Mouse (Mus musculus): ENCODE measurements around the gene Macrod1. TPM values are rescaled to one million over a fixed set of nuclear protein-coding genes. Genes with fewer than 3 reads are reported as not detected.
A peak's percentile ranks its signal among the peaks of the same experiment; 100 is the strongest.
"Not testable (repeated sequence)": the region's sequence is repeated elsewhere in the genome, so short reads cannot be mapped to it uniquely, and the experiment has no call there.

Macrod1 gene
- total and polyA plus RNA-seq, 2 experiments from 2014 or later = 4.8 to 6.7 TPM

DNA sequence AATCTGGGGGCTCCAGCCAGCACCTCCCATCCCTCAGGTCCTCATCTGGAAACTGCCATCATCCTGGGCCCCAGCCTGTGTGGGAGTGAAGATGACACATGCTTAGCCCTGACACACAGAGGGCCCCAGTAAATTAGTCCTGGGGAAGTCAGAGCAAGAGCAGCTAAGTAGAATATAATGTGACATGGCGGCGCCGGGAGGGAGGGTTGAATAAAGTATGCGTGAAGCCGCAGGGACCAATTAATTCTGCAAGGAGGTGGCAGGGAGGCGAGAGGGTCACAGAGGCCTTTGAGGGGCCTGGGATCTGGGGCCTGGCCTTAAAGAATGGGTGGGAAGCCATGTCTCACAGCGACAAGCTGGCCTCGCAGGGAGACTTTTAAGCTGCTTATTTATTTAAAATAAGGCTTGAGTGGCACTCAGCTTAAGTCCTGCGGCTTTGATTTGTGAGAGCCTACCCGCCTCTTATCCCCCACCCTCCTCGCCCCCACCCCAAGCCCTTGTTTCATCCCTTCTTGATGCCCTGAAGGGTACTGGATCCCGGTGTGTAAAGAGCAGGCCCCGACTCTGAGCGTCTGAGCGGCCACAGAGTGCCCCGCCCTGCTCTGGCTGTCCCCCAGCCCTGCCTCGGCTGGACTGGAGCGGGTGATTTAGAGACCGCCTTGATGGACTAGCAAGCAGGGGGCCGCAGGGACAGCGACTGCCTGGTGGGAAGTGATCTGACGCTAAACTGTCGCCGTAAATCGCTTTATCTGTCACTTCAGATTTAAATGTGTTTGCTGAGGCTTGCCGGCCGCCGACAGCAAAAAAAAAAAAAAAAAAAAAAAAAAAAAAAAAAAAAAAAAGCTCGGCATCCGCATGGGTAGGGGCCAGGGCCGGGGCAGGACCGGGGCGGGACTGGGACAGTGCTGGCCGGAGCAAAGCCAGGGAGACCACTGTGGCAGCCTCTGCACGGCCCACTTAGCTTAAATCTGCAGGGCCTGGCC, 13.5 kb downstream of the Macrod1 start:
- H3K4me2 ChIP-seq (ENCODE audit: low read depth, low read length) = peak overlapping the region; percentile 28
- H3K27ac ChIP-seq = no peak overlapping the region
- no peaks in the 10 kb centered on the region for H3K27me3 ChIP-seq (ENCODE audit: insufficient read depth, low read length)
- H3K36me3 ChIP-seq (ENCODE audit: insufficient read depth, low read length) = no peaks in the 10 kb centered on the region
- H3K4me1 ChIP-seq (ENCODE audit: insufficient read depth, low read length) = peaks cover 36% of the 10 kb centered on the region
- no peaks in the 10 kb centered on the region for H3K9me3 ChIP-seq (ENCODE audit: low read length)
- no peak for TF ChIP-seq CTCF (IDR thresholded peaks at IDR 0.05; ENCODE audit: low read depth)
- 11% methylated on average over 33 of the region's 35 CpGs for WGBS
- no peak overlapping the region for H3K4me3 ChIP-seq (ENCODE audit: low read length)
- ATAC-seq (no peak), DNase-seq (ENCODE audit: low spot score) (no peak)
- no peak overlapping the region for H3K9ac ChIP-seq (replicated peaks; ENCODE audit: low read length)

GRCm38 (mm10) chr19:7070775-7071174, 14.2 kb downstream of the Macrod1 start:
- DNase-seq (ENCODE audit: low spot score) (no peak), ATAC-seq (no peak)
- no peaks in the 10 kb centered on the region for H3K36me3 ChIP-seq (ENCODE audit: insufficient read depth, low read length)
- no peak for TF ChIP-seq CTCF (IDR thresholded peaks at IDR 0.05; ENCODE audit: low read depth)
- H3K27ac ChIP-seq = no peak overlapping the region
- no peaks in the 10 kb centered on the region for H3K9me3 ChIP-seq (ENCODE audit: low read length)
- H3K9ac ChIP-seq (replicated peaks; ENCODE audit: low read length) = no peak overlapping the region
- H3K27me3 ChIP-seq (ENCODE audit: insufficient read depth, low read length) = no peaks in the 10 kb centered on the region
- peak overlapping the region; percentile 28; the same call in 1 of the 2 replicates for H3K4me2 ChIP-seq (ENCODE audit: low read depth, low read length)
- no peak overlapping the region for H3K4me3 ChIP-seq (ENCODE audit: low read length)
- WGBS = 32% methylated on average over 4 of the region's 4 CpGs
- H3K4me1 ChIP-seq (ENCODE audit: insufficient read depth, low read length) = peaks cover 36% of the 10 kb centered on the region

DNA sequence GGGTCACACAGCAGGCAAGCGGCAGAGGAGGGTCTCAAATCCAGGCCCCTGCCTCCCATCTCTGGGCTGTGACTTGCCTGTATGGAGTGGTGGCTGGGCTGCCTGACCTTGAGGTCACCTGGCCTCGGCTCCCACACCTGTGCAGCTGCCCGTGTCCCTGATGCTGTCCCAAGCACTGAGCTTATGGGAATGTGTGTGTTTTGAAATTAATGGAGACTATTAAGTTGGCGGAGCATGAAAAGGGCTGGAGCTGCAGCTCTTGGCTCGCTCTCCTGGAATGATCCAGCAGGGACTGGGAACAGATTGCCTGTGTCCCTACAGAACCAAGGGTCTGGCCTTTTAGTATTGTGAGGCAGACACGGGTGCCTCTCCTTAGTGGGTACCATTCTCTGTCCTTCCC, 15.6 kb downstream of the Macrod1 start:
- ATAC-seq (no peak), DNase-seq (ENCODE audit: low spot score) (no peak)
- Histone ChIP-seq H3K4me1 (ENCODE audit: insufficient read depth, low read length) (peaks cover 26% of the 10 kb centered on the region), H3K9me3 (ENCODE audit: low read length) (no peaks in the 10 kb centered on the region), H3K4me2 (ENCODE audit: low read depth, low read length) (no peak overlapping the region), H3K36me3 (ENCODE audit: insufficient read depth, low read length) (no peaks in the 10 kb centered on the region), H3K27me3 (ENCODE audit: insufficient read depth, low read length) (no peaks in the 10 kb centered on the region), H3K4me3 (ENCODE audit: low read length) (no peak overlapping the region), H3K27ac (no peak overlapping the region), H3K9ac (replicated peaks; ENCODE audit: low read length) (no peak overlapping the region)
- no peak for TF ChIP-seq CTCF (IDR thresholded peaks at IDR 0.05; ENCODE audit: low read depth)
- WGBS = 38% methylated on average over 6 of the region's 6 CpGs

- H3K4me1 ChIP-seq (ENCODE audit: insufficient read depth, low read length) = peaks cover 17% of the 10 kb centered on the region
- H3K9me3 ChIP-seq (ENCODE audit: low read length) = no peaks in the 10 kb centered on the region
- DNase-seq (ENCODE audit: low spot score) (no peak), ATAC-seq (no peak)
- H3K4me2 ChIP-seq (ENCODE audit: low read depth, low read length) = no peak overlapping the region
- 34% methylated on average over 12 of the region's 12 CpGs for WGBS
- no peaks in the 10 kb centered on the region for H3K27me3 ChIP-seq (ENCODE audit: insufficient read depth, low read length)
- no peaks in the 10 kb centered on the region for H3K36me3 ChIP-seq (ENCODE audit: insufficient read depth, low read length)
- H3K27ac ChIP-seq = no peak overlapping the region
- no peak for TF ChIP-seq CTCF (IDR thresholded peaks at IDR 0.05; ENCODE audit: low read depth)
- no peak overlapping the region for H3K4me3 ChIP-seq (ENCODE audit: low read length)
- no peak overlapping the region for H3K9ac ChIP-seq (replicated peaks; ENCODE audit: low read length)
These were observed 17.6 kb downstream of the Macrod1 start for GRCm38 (mm10) chr19:7073997-7074781.

GRCm38 (mm10) chr19:7075336-7075735, 18.7 kb downstream of the Macrod1 start:
- not testable (repeated sequence) for H3K9me3 ChIP-seq (ENCODE audit: low read length); DNase-seq (ENCODE audit: low spot score); H3K4me3 ChIP-seq (ENCODE audit: low read length); H3K27me3 ChIP-seq (ENCODE audit: insufficient read depth, low read length); H3K9ac ChIP-seq (replicated peaks; ENCODE audit: low read length); H3K27ac ChIP-seq; H3K4me2 ChIP-seq (ENCODE audit: low read depth, low read length); H3K4me1 ChIP-seq (ENCODE audit: insufficient read depth, low read length); H3K36me3 ChIP-seq (ENCODE audit: insufficient read depth, low read length); ATAC-seq
- WGBS = 86% methylated on average over 11 of the region's 11 CpGs

GRCm38 (mm10) chr19:7077666-7078065, 21.1 kb downstream of the Macrod1 start:
- Histone ChIP-seq H3K27me3 (ENCODE audit: insufficient read depth, low read length) (no peaks in the 10 kb centered on the region), H3K4me3 (ENCODE audit: low read length) (no peak overlapping the region), H3K27ac (no peak overlapping the region), H3K4me1 (ENCODE audit: insufficient read depth, low read length) (peaks cover 6% of the 10 kb centered on the region; the same call in 1 of the 2 replicates), H3K4me2 (ENCODE audit: low read depth, low read length) (no peak overlapping the region), H3K36me3 (ENCODE audit: insufficient read depth, low read length) (no peaks in the 10 kb centered on the region), H3K9ac (replicated peaks; ENCODE audit: low read length) (no peak overlapping the region), H3K9me3 (ENCODE audit: low read length) (no peaks in the 10 kb centered on the region)
- ATAC-seq = no peak
- TF ChIP-seq CTCF (IDR thresholded peaks at IDR 0.05; ENCODE audit: low read depth) = no peak
- no peak for DNase-seq (ENCODE audit: low spot score)
- WGBS = 29% methylated on average over 9 of the region's 9 CpGs
